Mouse (Mus musculus) forebrain, embryonic 13.5 days (tissue): ENCODE measurements around the gene Wdr83. TPM values are rescaled to one million over a fixed set of nuclear protein-coding genes. Genes with fewer than 3 reads are reported as not detected.
A peak's percentile ranks its signal among the peaks of the same experiment; 100 is the strongest.
"Not testable (repeated sequence)": the region's sequence is repeated elsewhere in the genome, so short reads cannot be mapped to it uniquely, and the experiment has no call there.

Experiments used
- ATAC-seq: fragments of 200-750 bp; cut with Nextera tagmentation; 2 replicates; pipeline ENCODE4 v1.8.0; 2017
- H3K27ac ChIP-seq: fragments of 300-500 bp; sonication (generic); 2 replicates; pipeline ENCODE4 v1.5.1; 2015; ENCODE audit warnings: inconsistent platforms, mild to moderate bottlenecking, moderate library complexity
- H3K27me3 ChIP-seq: fragments of 300-500 bp; sonication (generic); 2 replicates; pipeline ENCODE4 v1.6.1; 2015; ENCODE audit warnings: mild to moderate bottlenecking, inconsistent platforms
- H3K36me3 ChIP-seq: fragments of 300-500 bp; sonication (generic); 2 replicates; pipeline ENCODE4 v1.6.1; 2015; ENCODE audit warnings: mild to moderate bottlenecking, inconsistent platforms; ENCODE audit not compliant: poor library complexity, severe bottlenecking
- H3K4me1 ChIP-seq: fragments of 300-500 bp; sonication (generic); 2 replicates; pipeline ENCODE4 v1.6.1; 2015; ENCODE audit warnings: inconsistent platforms
- H3K4me2 ChIP-seq: fragments of 300-500 bp; sonication (generic); 2 replicates; pipeline ENCODE4 v1.6.1; 2015; ENCODE audit warnings: inconsistent platforms, mild to moderate bottlenecking, moderate library complexity
- H3K4me3 ChIP-seq: fragments of 300-500 bp; sonication (generic); 2 replicates; pipeline ENCODE4 v1.5.1; 2015; ENCODE audit warnings: mild to moderate bottlenecking, inconsistent platforms
- H3K9ac ChIP-seq: fragments of 300-500 bp; sonication (generic); 2 replicates; pipeline ENCODE4 v1.6.1; 2015; ENCODE audit warnings: mild to moderate bottlenecking, inconsistent platforms
- H3K9me3 ChIP-seq: fragments of 300-500 bp; sonication (generic); replicated peaks from 2 replicates; pipeline ENCODE4 v1.6.1; 2016; ENCODE audit warnings: inconsistent platforms
- WGBS: fragments of 180-500 bp; shearing (Covaris S2); methylation state at CpG from one replicate; pipeline ENCODE4 v1.1.7; 2015; 5-methylcytosine and 5-hydroxymethylcytosine counted together
- polyA plus RNA-seq: library from polyadenylated mRNA; unstranded; fragments of >200 nt; fragmentation: Nextera tagmentation; extraction: Ambion mirVana; gene quantifications from 2 replicates; pipeline ENCODE4 v1.2.1, GENCODE M21; 2015

Wdr83 gene
- polyA plus RNA-seq, result 52.9 and 57.8 TPM in 2 replicates

DNA sequence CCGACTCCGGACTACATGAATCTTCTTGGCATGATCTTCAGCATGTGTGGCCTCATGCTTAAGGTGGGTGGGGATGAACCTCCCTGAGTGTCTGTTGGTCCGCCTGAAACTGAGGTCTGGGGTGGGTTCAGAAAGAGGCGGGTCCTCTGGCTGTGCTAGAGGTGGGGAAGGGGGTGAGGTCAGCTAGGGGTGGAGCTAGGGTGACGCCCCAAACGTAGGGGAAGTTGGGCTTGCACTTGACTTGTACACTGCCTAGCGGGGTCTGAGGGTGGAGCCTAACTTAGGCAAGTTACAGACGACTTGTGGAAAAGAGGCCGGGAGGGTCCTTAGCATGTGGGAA lies at the start of gene Wdr83:
TSS of gene Wdr83 (minus strand) at position 91 of the 340 bp plus-strand sequence.
- Histone ChIP-seq H3K4me2 (peak within 1 kb of the TSS; percentile 96), H3K4me3 (peak within 1 kb of the TSS; percentile 95), H3K36me3 (peaks cover 38% of the 10 kb centered on the region), H3K4me1 (peaks cover 36% of the 10 kb centered on the region), H3K27ac (no peak within 1 kb of the TSS), H3K27me3 (no peaks in the 10 kb centered on the region), H3K9me3 (no peaks in the 10 kb centered on the region), H3K9ac (peak within 1 kb of the TSS; percentile 93)
- peak; percentile 11; the same call in 1 of the 2 replicates for ATAC-seq
- WGBS, result 2% methylated on average over 9 of the region's 9 CpGs

DNA sequence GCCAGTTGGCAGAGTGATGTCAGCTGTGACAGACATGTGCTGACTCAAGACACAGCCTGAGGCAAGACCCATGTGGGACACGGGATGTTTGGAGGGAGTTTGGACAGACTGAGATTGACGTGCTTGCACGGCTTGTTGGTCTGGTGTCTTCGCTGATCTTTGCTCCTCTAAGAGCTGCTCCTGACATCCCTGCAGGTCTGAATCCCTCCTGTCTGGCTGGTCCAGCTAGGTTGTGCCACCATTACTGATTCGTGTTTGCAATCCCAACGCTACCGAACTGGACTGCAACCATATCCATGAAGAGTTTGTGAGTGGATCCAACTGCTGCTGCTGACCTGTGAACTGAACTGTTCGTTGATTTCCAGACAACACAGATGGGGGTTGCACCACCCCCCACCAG lies 42.6 kb upstream of the Wdr83 start:
- Histone ChIP-seq H3K4me1 (peaks cover 6% of the 10 kb centered on the region; the same call in 1 of the 2 replicates), H3K4me2 (no peak overlapping the region), H3K4me3 (no peak overlapping the region), H3K27ac (no peak overlapping the region), H3K9me3 (no peaks in the 10 kb centered on the region), H3K36me3 (no peaks in the 10 kb centered on the region), H3K27me3 (no peaks in the 10 kb centered on the region), H3K9ac (no peak overlapping the region)
- no peak for ATAC-seq
- WGBS, result 93% methylated on average over 8 of the region's 8 CpGs

DNA sequence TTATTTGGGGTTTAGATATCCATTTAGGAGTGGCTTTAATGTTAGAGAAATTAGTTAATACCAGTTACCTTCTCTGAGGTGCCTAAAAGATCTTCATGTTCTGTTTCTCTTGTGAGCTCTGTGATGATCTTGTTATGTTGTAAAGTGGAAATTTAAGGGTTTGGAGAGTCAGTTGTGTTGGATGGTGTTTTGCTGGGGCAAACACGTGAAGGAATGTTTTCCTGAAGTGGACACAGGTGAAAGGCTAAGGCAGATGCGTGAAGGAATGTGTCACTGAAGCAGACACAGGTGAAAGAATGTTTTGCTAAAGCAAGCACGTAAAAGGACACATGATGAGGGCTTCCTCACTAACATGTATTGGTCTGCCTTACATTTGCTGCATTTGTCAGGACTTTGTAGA lies 41.9 kb upstream of the Wdr83 start, which contains the start of gene Zfp791:
TSS of gene Zfp791 (minus strand) at position 101 of the 400 bp plus-strand sequence.
- Histone ChIP-seq H3K36me3 (no peaks in the 10 kb centered on the region), H3K27ac (no peak within 1 kb of the TSS), H3K4me3 (no peak within 1 kb of the TSS), H3K27me3 (no peaks in the 10 kb centered on the region), H3K4me2 (no peak within 1 kb of the TSS), H3K4me1 (peaks cover 9% of the 10 kb centered on the region; the same call in 1 of the 2 replicates), H3K9ac (no peak within 1 kb of the TSS), H3K9me3 (no peaks in the 10 kb centered on the region)
- ATAC-seq, result no peak
- WGBS, result 78% methylated on average over 3 of the region's 3 CpGs

DNA sequence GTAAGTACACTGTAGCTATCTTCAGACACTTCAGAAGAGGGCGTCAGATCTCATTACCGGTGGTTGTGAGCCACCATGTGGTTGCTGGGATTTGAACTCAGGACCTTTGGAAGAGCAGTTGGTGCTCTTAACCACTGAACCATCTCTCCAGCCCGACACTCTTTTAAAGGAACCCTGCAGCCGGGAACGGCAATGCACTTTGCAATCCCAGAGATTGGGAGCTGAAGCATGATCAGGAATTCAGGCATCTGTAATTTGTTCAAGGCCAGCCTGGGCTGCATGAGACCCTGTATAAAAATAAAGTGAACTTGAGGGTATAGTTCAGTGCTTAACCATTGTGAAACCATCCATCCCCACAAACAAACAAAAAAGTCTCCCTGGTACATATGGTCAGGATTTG lies 39.1 kb upstream of the Wdr83 start:
- not testable (repeated sequence) for H3K9me3 ChIP-seq, H3K4me2 ChIP-seq, H3K4me3 ChIP-seq, ATAC-seq, H3K4me1 ChIP-seq, H3K27me3 ChIP-seq, H3K27ac ChIP-seq, H3K36me3 ChIP-seq, H3K9ac ChIP-seq
- WGBS, result 80% methylated on average over 5 of the region's 5 CpGs

GRCm38 (mm10) chr8:85119052-85119981 lies 38.2 kb upstream of the Wdr83 start:
- Histone ChIP-seq H3K4me2 (peak overlapping the region; percentile 86), H3K27ac (no peak overlapping the region), H3K4me1 (peaks cover 9% of the 10 kb centered on the region; the same call in 1 of the 2 replicates), H3K9ac (peak overlapping the region; percentile 73), H3K9me3 (no peaks in the 10 kb centered on the region), H3K27me3 (no peaks in the 10 kb centered on the region), H3K36me3 (no peaks in the 10 kb centered on the region), H3K4me3 (peak overlapping the region; percentile 66)
- peak; percentile 86 for ATAC-seq
- 6% methylated on average over 37 of the region's 37 CpGs for WGBS

DNA sequence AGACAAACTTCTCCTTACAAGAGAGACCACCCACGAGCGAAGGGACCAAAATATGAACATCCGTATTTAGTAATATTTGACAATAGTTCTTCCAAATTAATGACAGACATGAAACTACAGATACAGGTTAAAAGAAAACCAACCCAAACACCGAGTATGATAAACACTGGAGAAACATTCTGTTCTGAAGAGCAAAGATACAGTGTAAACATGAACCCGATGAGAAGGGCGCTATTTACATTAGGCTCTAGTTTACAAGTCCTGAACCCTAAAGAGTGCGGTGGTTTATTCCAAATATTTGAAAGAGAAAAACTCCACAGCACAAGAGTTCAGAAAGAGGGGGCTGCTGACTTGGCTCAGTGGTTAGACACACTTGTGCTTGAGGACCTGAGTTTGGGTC lies 35.9 kb upstream of the Wdr83 start:
- no peak for ATAC-seq
- H3K27ac ChIP-seq, result no peak overlapping the region
- WGBS, result 93% methylated on average over 7 of the region's 7 CpGs

GRCm38 (mm10) chr8:85115501-85115900 lies 34.4 kb upstream of the Wdr83 start:
- no peak for ATAC-seq
- no peak overlapping the region for H3K4me2 ChIP-seq
- WGBS, result 78% methylated on average over 4 of the region's 4 CpGs
- H3K27ac ChIP-seq, result no peak overlapping the region
- H3K4me3 ChIP-seq, result no peak overlapping the region
- H3K9ac ChIP-seq, result no peak overlapping the region
- H3K9me3 ChIP-seq, result no peaks in the 10 kb centered on the region
- H3K4me1 ChIP-seq, result peaks cover 9% of the 10 kb centered on the region; the same call in 1 of the 2 replicates
- peaks cover 17% of the 10 kb centered on the region for H3K36me3 ChIP-seq
- H3K27me3 ChIP-seq, result no peaks in the 10 kb centered on the region

More for the DNA sequence above, 35.9 kb upstream of the Wdr83 start:
- Histone ChIP-seq H3K4me2 (no peak overlapping the region), H3K36me3 (peaks cover 3% of the 10 kb centered on the region; the same call in 1 of the 2 replicates), H3K9ac (no peak overlapping the region), H3K27me3 (no peaks in the 10 kb centered on the region), H3K4me1 (peaks cover 9% of the 10 kb centered on the region; the same call in 1 of the 2 replicates), H3K4me3 (no peak overlapping the region), H3K9me3 (no peaks in the 10 kb centered on the region)

GRCm38 (mm10) chr8:85113241-85113640 lies 32.1 kb upstream of the Wdr83 start:
- H3K4me1 ChIP-seq, result no peaks in the 10 kb centered on the region
- 96% methylated on average over 10 of the region's 10 CpGs for WGBS
- H3K27ac ChIP-seq, result no peak overlapping the region
- no peaks in the 10 kb centered on the region for H3K27me3 ChIP-seq
- no peak overlapping the region for H3K4me2 ChIP-seq
- H3K9me3 ChIP-seq, result no peaks in the 10 kb centered on the region
- no peak for ATAC-seq
- H3K36me3 ChIP-seq, result peaks cover 30% of the 10 kb centered on the region
- no peak overlapping the region for H3K4me3 ChIP-seq
- no peak overlapping the region for H3K9ac ChIP-seq

DNA sequence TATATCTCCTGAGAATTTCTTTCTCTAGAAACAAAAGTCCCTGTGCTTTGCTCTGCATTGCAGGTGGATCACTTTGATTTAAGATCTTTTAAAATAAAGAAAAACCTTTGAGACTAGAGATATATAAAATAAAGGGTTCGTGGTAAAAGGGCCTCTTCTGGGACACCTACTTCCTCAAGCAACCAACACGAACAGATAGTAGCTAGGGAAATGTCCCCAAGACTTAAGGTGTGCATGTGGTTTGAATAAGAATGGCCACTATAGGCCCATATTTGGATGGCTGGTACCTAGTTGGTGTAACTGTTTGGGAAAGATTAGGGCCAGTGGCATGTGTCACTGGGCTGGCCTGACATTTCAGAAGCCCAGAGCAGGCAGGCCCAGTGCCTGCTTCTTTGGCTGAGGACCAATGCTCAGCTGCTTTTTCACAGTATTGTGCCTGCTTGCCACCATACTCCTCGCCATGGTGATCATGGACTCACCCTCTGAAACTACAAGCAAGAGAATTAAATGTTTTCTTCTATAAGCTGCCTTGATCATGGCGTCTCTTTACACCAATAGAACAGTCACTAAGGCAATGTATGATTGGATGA lies 19.1 kb upstream of the Wdr83 start:
- no peak for ATAC-seq
- peaks cover 38% of the 10 kb centered on the region for H3K36me3 ChIP-seq
- H3K4me3 ChIP-seq, result no peak overlapping the region
- H3K27ac ChIP-seq, result no peak overlapping the region
- H3K9ac ChIP-seq, result no peak overlapping the region
- H3K27me3 ChIP-seq, result no peaks in the 10 kb centered on the region
- H3K4me2 ChIP-seq, result no peak overlapping the region
- 84% methylated on average over 4 of the region's 4 CpGs for whole genome bisulfite sequencing
- H3K4me1 ChIP-seq, result no peaks in the 10 kb centered on the region
- no peaks in the 10 kb centered on the region for H3K9me3 ChIP-seq

- no peaks in the 10 kb centered on the region for H3K4me1 ChIP-seq
- H3K27me3 ChIP-seq, result no peaks in the 10 kb centered on the region
- no peaks in the 10 kb centered on the region for H3K9me3 ChIP-seq
- H3K27ac ChIP-seq, result no peak overlapping the region
- 92% methylated on average over 4 of the region's 4 CpGs for WGBS
- no peak overlapping the region for H3K4me3 ChIP-seq
- peaks cover 56% of the 10 kb centered on the region for H3K36me3 ChIP-seq
- H3K9ac ChIP-seq, result no peak overlapping the region
- no peak overlapping the region for H3K4me2 ChIP-seq
- no peak for ATAC-seq
These were observed 15.7 kb upstream of the Wdr83 start for GRCm38 (mm10) chr8:85096850-85097249.

DNA sequence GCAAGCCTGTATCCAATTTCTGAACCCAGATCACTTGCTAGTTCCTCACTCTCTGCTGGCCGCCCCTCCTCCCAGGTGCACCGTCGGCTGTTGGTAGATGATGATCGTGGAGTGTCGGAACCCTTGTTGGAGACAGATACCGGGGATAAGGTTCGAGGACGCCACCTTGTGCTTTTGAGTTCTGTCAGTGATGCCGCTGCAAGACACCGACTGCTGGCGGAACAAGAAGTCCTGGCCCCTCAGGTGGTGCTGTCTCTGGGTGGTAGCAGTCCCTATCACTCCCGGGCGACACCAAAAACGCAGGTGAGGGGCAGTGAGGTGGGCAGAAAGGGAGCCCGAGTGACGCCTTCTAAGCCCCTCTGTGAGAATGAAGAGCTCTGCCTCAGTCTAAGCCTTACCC lies 15.1 kb upstream of the Wdr83 start:
- H3K4me2 ChIP-seq, result no peak overlapping the region

GRCm38 (mm10) chr8:85095566-85095965 lies 14.5 kb upstream of the Wdr83 start:
- no peaks in the 10 kb centered on the region for H3K9me3 ChIP-seq
- H3K4me3 ChIP-seq, result no peak overlapping the region
- no peak overlapping the region for H3K27ac ChIP-seq
- H3K4me2 ChIP-seq, result no peak overlapping the region
- H3K4me1 ChIP-seq, result no peaks in the 10 kb centered on the region
- no peak overlapping the region for H3K9ac ChIP-seq
- WGBS, result 94% methylated on average over 7 of the region's 7 CpGs
- peaks cover 67% of the 10 kb centered on the region for H3K36me3 ChIP-seq
- no peak for ATAC-seq
- no peaks in the 10 kb centered on the region for H3K27me3 ChIP-seq

More for the DNA sequence above, 15.1 kb upstream of the Wdr83 start:
- 93% methylated on average over 16 of the region's 16 CpGs for WGBS
- Histone ChIP-seq H3K4me3 (no peak overlapping the region), H3K4me1 (no peaks in the 10 kb centered on the region), H3K9me3 (no peaks in the 10 kb centered on the region), H3K27me3 (no peaks in the 10 kb centered on the region), H3K9ac (no peak overlapping the region), H3K36me3 (peaks cover 62% of the 10 kb centered on the region), H3K27ac (no peak overlapping the region)
- ATAC-seq, result no peak
